Mouse (Mus musculus): ENCODE measurements around the gene Gm12166.

Gene Gm12166

DNA sequence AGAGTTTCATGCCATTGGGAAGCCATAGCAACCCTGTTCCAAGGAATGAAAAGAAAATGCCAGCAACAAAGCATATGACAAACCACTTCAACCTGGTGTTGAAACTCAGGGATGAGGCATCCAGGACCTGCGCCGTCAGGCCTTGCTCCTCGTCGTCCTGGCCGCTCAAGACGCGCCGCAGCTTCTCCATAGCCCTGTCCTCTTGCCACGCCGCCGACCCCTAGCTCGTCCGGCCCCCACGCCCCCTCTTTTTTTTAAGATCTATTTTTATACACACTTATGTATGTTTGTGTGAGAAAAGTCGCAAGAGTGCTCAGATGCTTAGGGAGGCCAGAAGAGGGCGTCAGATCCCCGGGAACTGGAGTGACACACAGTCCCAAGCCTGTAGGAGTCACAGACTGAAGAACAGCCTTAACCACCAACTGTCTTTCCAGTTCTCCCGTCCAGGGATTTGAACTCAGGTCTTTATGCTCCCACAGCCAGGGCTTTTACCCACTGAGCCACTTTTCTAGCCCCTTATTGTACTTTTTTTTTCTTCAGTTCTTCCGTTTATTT is at the start of gene Gm12166:
Gm12166 (minus strand) TSS at position 217 of the 555 bp plus-strand sequence.
- DNase-seq, result peak; percentile 49

DNA sequence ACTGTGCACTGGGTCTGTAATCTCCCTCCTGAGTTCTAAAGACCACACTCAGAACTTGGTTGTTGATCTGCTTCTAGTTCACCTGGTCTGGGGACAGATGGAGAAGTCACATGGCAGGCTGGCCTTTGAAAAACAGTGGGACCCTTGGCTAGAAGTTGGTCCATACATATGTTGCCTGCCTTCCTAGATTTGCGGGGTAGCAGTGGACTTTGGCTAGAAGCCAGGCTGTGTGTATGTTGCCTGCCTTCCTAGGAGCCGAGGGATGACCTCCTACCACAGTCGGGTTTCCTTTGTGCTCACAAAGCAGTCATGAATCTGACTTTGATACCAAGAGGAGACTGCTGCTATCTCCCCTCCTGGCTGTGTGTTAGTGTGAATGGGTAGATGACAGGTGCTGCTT is 44.9 kb upstream of the Gm12166 start:
- DNase-seq, result no peak

DNA sequence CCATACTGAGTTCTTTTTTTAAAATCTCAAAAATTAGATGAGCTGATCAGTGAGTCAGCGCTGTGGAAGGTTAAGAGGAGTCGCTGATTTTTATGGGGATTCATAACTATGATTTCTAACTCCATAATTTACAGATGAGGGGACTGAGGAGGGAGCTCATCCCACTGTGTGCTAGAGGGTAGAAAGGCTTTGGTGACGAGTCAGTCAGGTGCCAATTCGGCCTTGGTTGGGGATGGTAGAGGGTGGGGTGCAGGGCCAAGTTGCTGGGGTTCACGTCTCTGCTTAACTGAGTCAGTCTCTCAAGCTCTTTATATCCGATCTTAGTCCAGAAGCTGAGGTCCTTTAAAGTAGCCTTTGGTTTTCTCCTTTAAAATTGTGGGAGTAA is 44.1 kb upstream of the Gm12166 start:
- DNase-seq, result no peak

DNA sequence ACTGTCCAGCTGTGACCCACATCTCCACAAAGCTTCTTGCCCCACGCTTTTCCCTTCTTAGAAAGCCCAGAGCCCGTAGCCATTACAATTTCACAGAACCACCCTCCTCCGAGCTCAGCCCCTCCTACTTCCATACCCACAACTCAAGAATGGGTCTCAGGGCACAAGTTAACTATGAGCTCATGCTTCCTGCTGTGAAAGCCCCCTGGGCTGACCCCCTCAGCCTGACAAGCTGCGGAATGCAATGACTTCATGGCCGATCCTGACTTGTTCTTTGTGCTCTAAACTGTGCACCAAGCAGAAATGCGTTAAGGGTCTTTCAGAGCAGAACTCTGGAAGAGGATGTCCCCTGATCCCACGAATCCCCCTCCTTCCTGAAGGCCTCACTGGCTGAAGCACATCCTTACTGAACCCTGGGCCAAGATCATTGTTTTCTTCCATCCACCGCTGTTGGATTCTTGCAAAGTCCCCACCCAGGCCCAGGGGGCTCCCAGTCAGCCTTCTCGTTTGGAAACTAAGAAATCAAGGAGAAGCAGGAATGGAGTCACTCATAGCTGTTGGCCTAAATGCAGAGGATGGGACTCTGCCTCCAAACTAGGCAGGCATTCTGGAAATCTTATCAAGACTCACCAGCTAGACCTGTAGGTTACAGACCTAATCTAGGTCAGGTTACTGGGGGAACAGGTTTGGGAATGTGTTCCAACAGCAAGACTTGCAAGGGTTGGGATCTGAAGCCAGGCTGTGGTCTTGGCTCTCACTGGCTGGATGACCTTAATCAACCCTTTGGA is 43.5 kb upstream of the Gm12166 start:
- DNase-seq, result no peak

DNA sequence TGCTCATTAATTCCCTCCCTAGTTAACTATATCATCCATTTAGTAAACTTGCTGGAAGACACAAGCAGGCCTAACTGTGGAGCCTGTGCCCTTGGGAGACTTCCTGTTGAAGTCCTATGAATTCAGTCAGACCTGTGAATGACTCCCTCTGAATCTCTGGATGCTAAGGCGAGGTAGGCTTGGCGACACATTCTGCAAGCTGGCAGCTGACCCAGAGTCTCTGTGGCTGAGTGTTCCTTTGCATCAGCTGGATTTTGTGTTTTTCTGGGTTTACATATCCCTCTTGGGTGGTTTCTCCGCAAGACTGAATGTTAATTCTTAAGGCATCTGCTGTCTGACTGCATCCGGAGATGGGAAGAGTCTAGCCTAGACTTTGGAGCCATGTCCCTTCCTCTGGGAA is 40.0 kb upstream of the Gm12166 start:
- DNase-seq, result no peak

DNA sequence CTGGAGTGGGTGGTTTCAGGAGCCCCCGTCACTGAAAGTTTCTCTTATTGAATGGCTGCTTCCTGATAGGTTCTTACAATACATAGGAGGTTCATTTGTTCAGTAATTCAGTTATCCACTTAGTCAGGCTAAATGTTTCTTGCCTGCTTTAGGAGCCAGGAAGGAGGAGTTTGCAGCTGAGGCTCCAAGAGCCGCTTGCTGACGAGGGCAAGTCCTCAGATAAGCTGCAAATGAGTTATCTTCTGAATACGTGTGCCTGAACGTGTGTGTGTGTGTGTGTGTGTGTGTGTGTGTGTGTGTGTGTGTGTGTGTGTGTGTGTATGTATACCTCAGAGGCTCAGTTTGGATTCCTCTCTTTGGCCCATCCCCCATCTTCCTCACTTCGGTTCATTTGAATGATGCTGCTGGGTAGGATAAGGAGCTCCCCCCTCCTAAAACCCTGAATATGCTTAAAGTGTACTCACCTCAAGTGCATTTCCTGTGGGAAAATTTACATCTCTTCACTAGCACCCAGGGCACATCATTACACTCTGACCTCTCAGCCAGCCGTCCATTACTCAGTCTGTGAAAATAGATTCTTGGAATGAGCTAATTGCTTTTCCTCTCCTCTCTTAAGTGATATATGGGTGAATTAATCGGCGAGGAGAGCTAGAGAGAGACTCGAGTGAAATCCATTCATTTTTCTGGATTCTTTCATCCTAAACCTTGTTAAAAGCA is 39.0 kb upstream of the Gm12166 start:
- no peak for DNase-seq

DNA sequence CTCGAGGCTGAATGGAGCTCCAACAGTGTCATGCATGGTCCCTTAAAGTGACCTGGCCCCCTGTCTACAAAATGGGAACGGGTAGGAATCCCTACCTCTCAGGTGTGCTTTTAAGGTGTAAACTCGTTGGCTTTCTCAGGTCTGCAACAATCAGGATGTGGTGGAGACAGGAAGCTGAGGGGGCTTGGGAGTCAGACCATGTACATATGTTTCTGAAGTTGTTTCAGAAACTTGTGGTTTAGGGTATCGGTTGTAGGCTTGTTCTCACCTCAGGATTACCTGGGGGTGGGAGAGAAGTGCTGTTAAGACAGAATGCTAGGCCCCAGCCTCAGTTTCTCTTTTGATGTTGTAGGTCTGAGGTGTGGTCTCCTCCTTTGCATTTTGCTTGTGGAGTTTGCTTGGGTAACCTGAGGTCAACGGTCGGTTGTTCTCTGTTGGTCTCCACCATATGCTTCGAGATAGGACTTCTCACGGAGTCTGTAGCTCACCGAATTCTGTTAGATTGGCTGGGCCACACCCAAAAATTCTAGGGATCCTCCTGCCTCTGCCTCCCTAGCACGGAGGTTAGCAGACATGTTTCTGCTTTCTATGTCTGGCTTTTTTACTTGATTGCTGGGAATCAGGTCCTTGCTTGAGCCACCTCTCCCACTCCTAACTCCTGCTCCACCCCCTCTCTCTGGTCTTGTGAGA is 38.1 kb upstream of the Gm12166 start:
- DNase-seq, result no peak

DNA sequence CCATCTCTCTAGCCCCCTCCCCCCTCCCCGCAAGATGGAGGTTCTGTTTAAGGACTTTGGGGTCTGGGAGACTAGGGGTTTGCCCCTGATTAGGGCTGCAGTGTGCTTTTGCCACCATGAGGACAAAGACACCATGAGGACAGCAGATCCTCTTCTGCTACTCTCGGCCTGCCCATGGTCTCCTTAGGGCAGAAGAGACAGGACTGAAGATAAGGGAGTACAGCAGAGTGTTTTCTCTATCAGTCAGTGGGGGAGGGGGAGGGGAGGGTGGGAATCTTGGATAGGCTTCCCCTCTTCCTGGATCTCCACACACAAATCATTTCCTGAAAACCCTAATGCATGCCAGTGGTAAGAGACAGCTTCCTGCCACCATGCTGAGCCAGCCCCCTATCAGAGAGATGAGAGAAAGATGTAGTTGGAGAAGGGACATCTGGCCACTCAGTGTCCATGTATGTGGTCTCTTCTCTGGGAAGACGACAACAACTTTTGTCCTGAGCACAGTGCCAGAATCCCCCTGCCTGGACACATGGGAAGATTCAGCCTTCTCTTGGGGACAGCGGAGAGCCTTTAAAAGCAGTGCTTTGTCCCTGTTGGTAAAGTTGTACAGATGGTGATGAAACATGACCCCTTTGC is 37.1 kb upstream of the Gm12166 start:
- DNase-seq, result no peak

DNA sequence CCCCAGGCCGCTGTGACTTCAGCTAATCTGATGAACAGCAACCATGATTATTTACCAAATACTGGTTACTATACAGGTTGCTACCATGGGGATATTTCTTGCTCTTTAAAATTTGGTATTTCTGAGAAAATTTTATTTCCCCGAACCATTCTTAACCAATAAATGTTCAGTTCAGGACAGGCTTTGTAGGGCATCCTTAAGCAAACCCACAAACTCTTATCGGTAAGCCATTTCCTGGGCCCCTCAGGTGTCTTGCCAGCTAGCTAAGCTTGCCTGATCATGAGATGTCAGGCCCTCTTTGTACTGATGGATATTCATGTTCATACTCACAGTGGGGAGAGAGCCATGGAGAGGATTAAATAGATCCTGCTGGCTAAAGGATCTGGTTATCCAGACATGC is 34.3 kb upstream of the Gm12166 start:
- no peak for DNase-seq

DNA sequence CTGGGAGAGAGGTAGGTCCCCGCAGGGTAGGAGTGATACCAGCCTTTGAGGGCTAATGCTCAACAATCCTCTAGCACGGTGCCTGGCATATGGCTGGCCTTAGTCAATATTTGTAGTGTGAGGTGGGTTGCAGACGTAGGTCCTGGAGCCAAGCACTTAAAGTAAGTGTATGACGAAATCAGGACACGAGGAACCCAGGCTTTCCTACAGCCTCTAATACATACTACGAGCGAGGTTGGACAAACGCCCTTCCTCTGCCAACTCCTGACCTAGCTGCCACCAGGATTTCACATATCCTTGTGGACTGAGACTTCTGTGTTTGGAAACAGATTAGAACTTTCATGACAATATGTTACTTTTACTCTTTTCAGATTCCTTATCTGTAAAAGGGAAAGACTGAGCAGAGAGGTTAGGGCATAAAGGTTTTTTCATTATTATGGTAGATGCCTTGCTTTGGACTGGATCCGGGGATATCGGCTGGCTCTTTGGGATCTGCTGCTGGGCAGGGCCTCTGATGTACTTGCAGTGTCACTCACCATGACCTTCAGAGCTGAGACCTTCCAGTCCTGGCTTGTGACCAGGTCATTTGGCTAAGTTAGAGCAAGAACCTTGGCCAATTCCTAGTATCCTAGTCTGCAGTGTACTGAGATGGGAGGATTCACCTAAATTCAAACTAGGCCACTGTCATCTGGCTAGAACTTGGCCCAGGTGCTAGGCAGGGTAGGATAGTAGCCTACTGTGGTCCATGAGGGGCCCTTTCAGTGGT is 33.5 kb upstream of the Gm12166 start:
- no peak for DNase-seq

DNA sequence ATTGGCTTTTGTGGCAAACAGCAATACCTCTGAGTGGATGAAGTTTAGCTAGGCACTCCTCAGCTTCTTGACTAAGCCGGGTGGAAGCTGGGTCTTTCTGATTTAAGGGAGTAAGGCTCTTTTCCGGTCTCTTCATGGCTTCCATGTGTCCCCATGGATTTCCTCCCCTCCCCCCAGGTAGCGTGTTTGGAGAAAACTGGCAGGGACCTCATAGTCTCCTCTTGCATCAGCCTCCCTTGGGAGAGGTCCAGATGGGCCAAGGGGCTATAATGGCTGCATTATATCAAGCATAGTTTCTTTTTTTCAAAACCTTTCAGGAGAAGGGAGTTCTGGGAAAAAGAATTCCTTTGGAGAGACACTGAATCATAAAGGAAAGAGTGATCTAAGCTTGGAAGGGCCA is 32.4 kb upstream of the Gm12166 start:
- no peak for DNase-seq

DNA sequence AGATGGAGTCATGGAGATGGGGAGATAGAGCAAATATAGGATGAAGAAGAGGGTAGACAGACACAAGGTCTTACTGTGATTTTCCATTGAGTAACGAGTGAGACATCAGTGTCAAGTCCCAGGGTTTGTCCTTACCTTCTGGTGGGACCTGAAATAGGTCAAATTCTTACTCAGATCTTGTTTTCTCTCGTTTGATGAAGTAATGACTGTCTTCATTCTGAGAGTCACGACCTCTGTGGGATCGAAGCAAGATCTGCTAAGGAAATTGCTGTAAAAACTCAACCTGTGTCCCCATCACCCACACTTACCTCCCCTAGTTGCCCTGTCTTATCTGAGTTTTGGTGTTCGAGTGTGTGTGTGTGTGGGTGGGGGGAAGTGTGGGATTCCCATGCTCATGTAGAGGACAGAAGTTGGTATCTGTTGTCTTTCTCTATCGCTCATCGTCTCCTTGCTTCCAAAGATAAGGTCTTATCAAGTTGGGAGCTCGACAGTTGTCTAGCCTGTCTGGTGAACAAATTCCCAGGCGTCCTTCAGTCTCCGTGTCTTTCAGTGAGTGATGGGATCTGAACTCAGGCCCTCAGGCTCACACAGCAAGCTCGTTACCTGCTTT is 31.8 kb upstream of the Gm12166 start:
- no peak for DNase-seq

DNA sequence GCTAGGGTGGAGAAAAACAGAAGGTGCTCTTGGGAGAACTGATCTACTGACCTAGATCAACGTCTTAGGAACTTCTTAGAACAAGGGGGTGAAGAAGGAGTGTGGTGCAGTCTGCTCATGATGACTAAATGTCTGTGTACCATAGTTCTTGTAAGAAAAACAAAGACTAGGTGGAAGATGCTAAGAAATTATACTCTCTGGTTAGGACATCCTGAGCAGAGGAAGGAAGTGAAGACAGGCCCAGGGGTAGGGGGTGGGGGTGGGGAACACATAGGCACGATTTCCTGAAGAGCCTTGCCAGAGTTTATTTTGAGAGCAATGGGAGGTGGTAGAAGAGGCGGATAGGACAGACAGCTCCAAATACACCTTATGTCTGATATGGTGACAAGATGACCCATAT is 31.3 kb upstream of the Gm12166 start:
- DNase-seq, result no peak

DNA sequence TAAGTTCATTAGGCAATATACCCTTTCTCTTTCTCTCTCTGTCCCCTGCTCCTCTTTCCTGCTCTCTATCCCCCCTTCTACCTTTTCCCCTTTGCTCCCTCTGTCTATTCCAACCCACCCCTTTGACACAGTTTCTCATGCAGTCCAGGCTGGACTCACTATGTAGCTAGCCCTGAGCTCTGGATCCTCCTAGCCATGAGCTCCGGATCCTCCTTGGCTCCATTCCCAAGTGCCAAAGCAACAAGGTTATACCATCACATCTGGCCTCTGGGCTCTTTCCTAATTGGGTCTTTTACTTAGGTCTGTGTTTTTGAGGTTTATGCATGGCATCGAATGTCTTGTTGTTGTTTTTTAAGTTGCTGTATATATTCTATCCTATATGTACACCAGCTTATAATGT is 29.0 kb upstream of the Gm12166 start:
- DNase-seq, result no peak

DNA sequence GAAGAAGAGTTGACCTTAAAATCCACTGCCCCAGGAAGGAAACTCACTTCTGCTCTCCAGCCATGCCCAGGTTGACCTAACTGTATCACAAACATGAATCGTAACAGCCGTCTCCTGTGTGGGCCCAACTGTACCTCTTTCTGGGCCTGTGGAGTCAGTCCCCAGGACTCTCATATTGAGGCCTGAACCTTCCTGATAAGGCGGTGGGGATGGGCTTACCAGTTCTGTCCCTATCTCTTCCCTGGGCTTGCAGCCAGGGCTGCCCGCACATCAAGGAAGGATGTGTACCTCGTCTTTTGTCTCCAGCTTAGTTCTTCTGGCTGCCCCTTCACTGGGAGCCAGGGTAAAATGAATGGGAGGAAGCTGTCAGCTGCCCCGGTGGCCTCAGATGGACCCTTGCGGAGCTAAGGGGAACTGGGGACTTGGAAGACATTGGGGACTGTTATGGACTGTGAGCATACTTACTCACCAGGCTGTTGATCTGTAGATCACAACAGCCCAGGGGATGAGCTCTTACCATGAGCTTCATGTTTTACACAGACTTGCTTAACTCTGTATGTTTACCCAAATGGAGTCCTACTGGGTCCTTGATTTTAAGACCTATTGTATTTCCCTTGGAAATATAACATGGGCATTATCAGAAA is 25.7 kb upstream of the Gm12166 start:
- peak; percentile 39 for DNase-seq

DNA sequence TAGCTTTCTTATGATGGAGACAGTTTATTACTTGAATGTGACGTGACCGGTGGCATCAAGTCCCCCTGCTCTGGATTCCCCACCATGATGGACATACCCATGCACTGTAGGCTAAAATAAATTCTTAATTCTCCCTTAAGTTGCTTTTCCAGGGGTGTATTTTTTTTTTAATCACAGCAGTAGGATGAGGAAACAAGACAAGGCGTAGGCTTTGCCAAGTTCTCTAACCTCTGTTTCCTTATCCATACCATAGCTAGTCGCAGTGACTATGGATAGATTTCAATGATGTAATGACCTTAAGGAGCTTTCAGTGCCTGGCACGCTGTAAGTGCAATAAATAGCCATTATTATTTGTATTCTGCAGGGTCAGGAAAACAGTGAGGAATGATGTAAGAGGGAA is 25.2 kb upstream of the Gm12166 start:
- no peak for DNase-seq

DNA sequence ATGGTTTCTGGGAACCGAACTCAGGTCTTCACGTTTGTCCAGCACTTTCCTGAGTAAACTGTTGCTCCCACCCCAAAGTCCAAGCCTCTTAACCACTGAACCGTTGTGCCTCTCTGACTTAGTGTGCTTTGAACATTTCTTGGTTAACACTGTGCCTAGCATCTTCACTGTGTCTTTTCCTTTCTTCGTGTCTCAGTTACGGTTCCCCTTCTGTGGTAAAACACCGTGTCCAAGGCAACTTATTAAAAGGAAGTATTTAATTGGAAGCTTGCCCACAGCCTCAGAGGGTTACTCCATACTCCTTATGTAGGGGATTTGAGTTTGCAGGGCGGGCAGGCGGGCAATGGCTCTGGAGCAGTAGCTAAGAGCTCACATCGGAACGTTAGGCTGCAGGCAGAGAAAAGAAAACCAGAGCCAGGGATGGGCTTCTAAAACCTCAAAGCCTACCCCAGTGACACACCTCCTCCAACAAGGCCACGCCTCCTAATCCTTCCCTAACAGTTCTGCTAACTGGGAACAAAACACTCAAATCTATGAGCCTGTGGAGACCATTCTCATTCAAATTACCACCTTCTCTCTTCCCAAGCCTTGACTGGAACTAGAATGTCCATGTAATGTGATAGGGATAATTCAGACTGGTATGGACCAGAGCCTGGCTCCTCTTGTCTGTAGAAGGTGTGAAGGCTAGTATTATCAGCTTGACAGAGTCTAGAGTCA is 24.5 kb upstream of the Gm12166 start:
- no peak for DNase-seq

DNA sequence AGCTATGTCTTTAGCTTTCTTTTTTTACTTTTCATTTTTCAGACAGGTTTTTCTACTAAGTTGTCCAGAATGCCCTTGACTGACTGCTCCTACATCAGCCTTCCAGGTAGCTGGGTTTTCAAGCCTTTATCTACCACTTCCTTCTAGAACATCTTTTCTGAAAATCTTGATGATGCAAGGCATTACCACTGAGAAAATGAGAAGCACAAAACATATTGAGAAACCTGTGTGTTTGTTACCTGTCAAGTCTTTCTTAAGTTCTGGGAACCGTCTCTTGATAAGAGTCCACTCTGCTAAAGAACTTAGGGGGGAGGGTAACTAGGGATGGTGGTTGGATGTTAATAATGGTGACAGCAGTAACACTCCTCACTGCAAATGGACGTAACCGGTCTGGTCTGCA is 23.4 kb upstream of the Gm12166 start:
- DNase-seq, result no peak

DNA sequence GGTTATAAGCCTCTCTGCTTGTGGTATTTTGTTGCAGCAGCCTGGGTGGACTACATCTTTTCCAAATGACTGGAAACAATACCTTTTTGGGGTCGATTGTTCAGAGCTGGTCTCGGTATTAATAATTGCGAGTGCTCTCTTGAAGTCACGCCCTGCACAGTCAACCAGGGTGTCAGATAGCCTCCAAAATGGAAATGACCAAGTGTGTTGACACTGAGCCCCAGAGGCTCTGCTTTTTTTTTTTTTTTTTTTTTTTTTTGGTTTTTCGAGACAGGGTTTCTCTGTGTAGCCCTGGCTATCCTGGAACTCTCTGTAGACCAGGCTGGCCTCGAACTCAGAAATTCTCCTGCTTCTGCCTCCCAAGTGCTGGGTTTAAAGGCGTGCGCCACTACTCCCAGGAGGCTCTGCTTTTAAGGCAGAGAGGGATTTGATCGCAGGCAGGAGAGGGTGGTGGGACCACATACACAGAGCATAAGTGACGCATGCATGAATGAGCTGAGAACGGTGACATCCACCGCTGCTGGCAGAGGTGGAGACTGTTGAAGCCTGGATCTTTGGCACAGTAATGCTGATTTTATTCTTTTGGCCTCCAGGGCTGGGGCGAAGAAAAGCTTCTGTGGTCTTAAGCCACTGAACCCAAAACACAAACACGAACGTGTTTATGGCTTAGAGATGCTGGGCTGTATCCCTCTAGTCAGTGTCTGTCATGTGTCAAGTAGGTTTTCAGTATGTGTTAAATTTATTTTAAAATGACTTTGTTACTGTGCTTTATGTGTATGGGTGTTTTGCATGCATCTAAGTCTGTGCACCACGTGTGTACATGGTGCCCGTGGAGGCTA is 21.9 kb upstream of the Gm12166 start:
- DNase-seq, result no peak

Measured in kidney, adult 9 months (tissue).